Mouse (Mus musculus): ENCODE measurements around the gene Gpt2.

- TF ChIP-seq E2F4 (IDR thresholded peaks at IDR 0.05; ENCODE audit: insufficient replicate concordance, low read depth, low read length), result no peak
- TF ChIP-seq POLR2A (IDR thresholded peaks at IDR 0.05; ENCODE audit: low read depth, low read length), result no peak
- no peak for TF ChIP-seq CTCF (conservative IDR thresholded peaks at IDR 0.05 in 1 of 2, IDR thresholded peaks at IDR 0.05 in 1 of 2; ENCODE audit: low read depth in 2 of 2, low read length in 2 of 2)
- no peak for TF ChIP-seq JUND (conservative IDR thresholded peaks at IDR 0.05; ENCODE audit: low read depth, low read length)
- TF ChIP-seq MAX (IDR thresholded peaks at IDR 0.05; ENCODE audit: low read length), result no peak
Observed at GRCm38 (mm10) chr8:85530717-85531116, 38.3 kb downstream of the Gpt2 start.

All from CH12.LX (cell line).